Mouse (Mus musculus) cerebellum, adult 2 months (tissue): Measurements from ENCODE around the gene Nedd1. TPM values are rescaled to one million over a fixed set of nuclear protein-coding genes. Genes with fewer than 3 reads are reported as not detected.

Experiments used
- DNase-seq, 2 experiments: peaks; one replicate each; pipeline ENCODE4 v3.0.0; 2021
- H3K27ac ChIP-seq: fragments of 200-500 bp; 2 replicates; pipeline ENCODE4 v1.5.1; 2012; ENCODE audit warnings: low read length, control low read depth, inconsistent platforms; ENCODE audit not compliant: insufficient read depth
- H3K27me3 ChIP-seq: fragments of 200-500 bp; 2 replicates; pipeline ENCODE4 v1.6.1; 2012; ENCODE audit warnings: inconsistent platforms, mild to moderate bottlenecking, low read length, moderate library complexity; ENCODE audit not compliant: control insufficient read depth, insufficient read depth
- H3K4me1 ChIP-seq: fragments of 200-500 bp; 2 replicates; pipeline ENCODE4 v1.6.1; 2011; ENCODE audit warnings: low read length; ENCODE audit not compliant: control insufficient read depth, insufficient read depth
- H3K4me3 ChIP-seq: fragments of 200-500 bp; replicated peaks from 2 replicates; pipeline ENCODE3; 2011; ENCODE audit warnings: mild to moderate bottlenecking, low read depth, low read length, control low read depth; ENCODE audit not compliant: insufficient read depth
- CTCF ChIP-seq: fragments of 200-500 bp; IDR thresholded peaks from 2 replicates; pipeline ENCODE4 v1.5.1; 2011; ENCODE audit warnings: low read depth, mild to moderate bottlenecking, control low read depth, low read length, moderate library complexity, borderline replicate concordance; ENCODE audit not compliant: insufficient read depth
- POLR2A ChIP-seq: fragments of 200-500 bp; IDR thresholded peaks from 2 replicates; pipeline ENCODE4 v1.6.1; 2011; ENCODE audit warnings: low read length, control low read depth, borderline replicate concordance; ENCODE audit not compliant: insufficient read depth
- WGBS: fragments of 180-500 bp; shearing (Covaris S2); methylation state at CpG from one replicate; pipeline ENCODE4 v1.1.7; 2018; 5-methylcytosine and 5-hydroxymethylcytosine counted together
- polyA plus RNA-seq: library from polyadenylated mRNA; depleted of rRNA; stranded (reverse); fragments of >200 nt; gene quantifications from 2 replicates; pipeline ENCODE4 v1.2.3, GENCODE M21; 2012; rRNA removed

Gene Nedd1
- 3.1 and 3.8 TPM in 2 replicates for polyA plus RNA-seq

- Histone ChIP-seq H3K27me3 (no peaks in the 10 kb centered on the region), H3K4me1 (no peaks in the 10 kb centered on the region), H3K27ac (peak within 1 kb of the TSS; percentile 26; the same call in 1 of the 2 replicates), H3K4me3 (peak within 1 kb of the TSS; percentile 72)
- no peak for TF ChIP-seq CTCF
- TF ChIP-seq POLR2A: peak; percentile 38; the same call in 1 of the 2 replicates
- under 1% methylated on average over 57 of the region's 57 CpGs for WGBS
- DNase-seq: peak; percentile 89 to 93
Measured at GRCm38 (mm10) chr10:92721771-92722619, at the start of gene Nedd1. Gene Nedd1 (minus strand): TSS chr10:92722420.

- Histone ChIP-seq H3K27me3 (no peaks in the 10 kb centered on the region), H3K4me1 (no peaks in the 10 kb centered on the region), H3K4me3 (no peak overlapping the region), H3K27ac (no peak overlapping the region)
- TF ChIP-seq POLR2A (no peak), CTCF (no peak)
- WGBS: 80% methylated on average over 5 of the region's 5 CpGs
- no peak for DNase-seq
Measured at GRCm38 (mm10) chr10:92754359-92754758, 32.1 kb upstream of the Nedd1 start.

- TF ChIP-seq CTCF (no peak), POLR2A (no peak)
- H3K27ac ChIP-seq: no peak overlapping the region
- no peak for DNase-seq
- H3K4me1 ChIP-seq: no peaks in the 10 kb centered on the region
- no peak overlapping the region for H3K4me3 ChIP-seq
- 89% methylated on average over 3 of the region's 3 CpGs for whole genome bisulfite sequencing
- no peaks in the 10 kb centered on the region for H3K27me3 ChIP-seq
Measured at GRCm38 (mm10) chr10:92730339-92730738, 8.1 kb upstream of the Nedd1 start.

- DNase-seq: no peak
- WGBS: 91% methylated on average over 3 of the region's 3 CpGs
- H3K4me1 ChIP-seq: no peaks in the 10 kb centered on the region
- H3K27me3 ChIP-seq: no peaks in the 10 kb centered on the region
- H3K27ac ChIP-seq: no peak overlapping the region
- H3K4me3 ChIP-seq: no peak overlapping the region
- TF ChIP-seq CTCF (no peak), POLR2A (no peak)
Measured at GRCm38 (mm10) chr10:92728723-92729122, 6.5 kb upstream of the Nedd1 start.

GRCm38 (mm10) chr10:92722620-92722988 lies 384 bp upstream of the Nedd1 start:
- TF ChIP-seq CTCF (no peak), POLR2A (no peak)
- Histone ChIP-seq H3K27me3 (no peaks in the 10 kb centered on the region), H3K27ac (peak overlapping the region; percentile 6; the same call in 1 of the 2 replicates), H3K4me3 (peak overlapping the region; percentile 72), H3K4me1 (no peaks in the 10 kb centered on the region)
- no peak for DNase-seq
- WGBS: 32% methylated on average over 5 of the region's 5 CpGs

- H3K4me3 ChIP-seq: no peak overlapping the region
- no peak overlapping the region for H3K27ac ChIP-seq
- DNase-seq: no peak
- WGBS: 73% methylated on average over 6 of the region's 6 CpGs
- H3K4me1 ChIP-seq: no peaks in the 10 kb centered on the region
- H3K27me3 ChIP-seq: no peaks in the 10 kb centered on the region
- TF ChIP-seq CTCF (no peak), POLR2A (no peak)
Measured at GRCm38 (mm10) chr10:92699032-92699431, 23.2 kb downstream of the Nedd1 start.

- no peaks in the 10 kb centered on the region for H3K4me1 ChIP-seq
- no peaks in the 10 kb centered on the region for H3K27me3 ChIP-seq
- no peak overlapping the region for H3K27ac ChIP-seq
- DNase-seq: no peak
- H3K4me3 ChIP-seq: no peak overlapping the region
- WGBS: 42% methylated on average over 4 of the region's 4 CpGs
- no peak for TF ChIP-seq POLR2A
- TF ChIP-seq CTCF: no peak
Measured at GRCm38 (mm10) chr10:92675056-92675455, 47.2 kb downstream of the Nedd1 start.

GRCm38 (mm10) chr10:92671906-92672305 lies 50.3 kb downstream of the Nedd1 start:
- Histone ChIP-seq H3K27ac (no peak overlapping the region), H3K4me1 (no peaks in the 10 kb centered on the region), H3K4me3 (no peak overlapping the region), H3K27me3 (no peaks in the 10 kb centered on the region)
- TF ChIP-seq POLR2A: no peak
- no peak for TF ChIP-seq CTCF
- 94% methylated on average over 4 of the region's 4 CpGs for WGBS
- no peak for DNase-seq
